Mouse (Mus musculus) heart, adult 8-10 months (tissue): ENCODE measurements around the gene Pidd1. TPM values are rescaled to one million over a fixed set of nuclear protein-coding genes. Genes with fewer than 3 reads are reported as not detected.
A peak's percentile ranks its signal among the peaks of the same experiment; 100 is the strongest.
"Not testable (repeated sequence)": the region's sequence is repeated elsewhere in the genome, so short reads cannot be mapped to it uniquely, and the experiment has no call there.

ENCODE experiments used
- DNase-seq: peaks from one replicate; pipeline ENCODE4 v3.0.0; 2022; ENCODE audit warnings: low spot score
- total RNA-seq, 4 experiments: library from RNA; stranded (reverse); gene quantifications; 2 replicates each; pipeline ENCODE4 v1.2.4; 2022

Pidd1 gene
- total RNA-seq, 4 experiments from 2014 or later: 0.32 to 0.62 (median 0.44) TPM

DNA sequence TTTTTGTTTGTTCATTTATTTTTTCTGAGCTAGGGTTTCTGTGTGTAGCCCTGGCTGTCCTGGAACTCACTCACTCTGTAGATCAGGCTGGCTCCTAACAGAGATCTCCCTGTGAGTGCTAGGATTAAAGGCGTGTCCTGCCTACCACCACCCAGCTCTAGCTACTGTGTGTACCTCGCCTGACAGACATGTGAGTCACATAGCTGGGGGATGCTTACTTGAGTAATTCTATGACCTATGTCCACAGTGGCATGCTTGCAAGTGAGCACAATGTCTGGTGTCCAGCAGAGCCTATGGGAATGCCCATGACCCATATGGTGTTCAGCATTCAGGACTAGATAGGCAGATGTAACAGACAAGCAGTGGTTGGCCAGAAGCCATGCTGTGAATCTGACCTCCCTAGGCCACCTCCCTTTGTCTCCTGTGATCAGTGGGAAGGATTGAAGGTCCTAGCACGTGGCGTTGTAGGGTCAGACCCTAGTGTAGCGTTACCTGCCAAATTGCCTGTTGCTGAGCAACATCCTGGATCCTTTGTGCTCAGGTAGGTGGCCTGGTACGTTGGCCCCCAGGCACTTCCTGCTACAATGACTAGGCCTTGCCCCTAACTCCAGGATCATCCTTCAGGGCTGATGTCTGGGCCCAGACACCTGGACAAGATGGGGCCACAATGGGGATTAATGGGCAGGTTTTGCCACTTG is 27.5 kb downstream of the Pidd1 start:
- DNase-seq: no peak

- DNase-seq: peak; percentile 98
Measured at GRCm38 (mm10) chr7:141413809-141414584, 29.8 kb downstream of the Pidd1 start, which contains the start of gene Gatd1. Gene Gatd1, minus strand, starts transcription at chr7:141414136.

DNA sequence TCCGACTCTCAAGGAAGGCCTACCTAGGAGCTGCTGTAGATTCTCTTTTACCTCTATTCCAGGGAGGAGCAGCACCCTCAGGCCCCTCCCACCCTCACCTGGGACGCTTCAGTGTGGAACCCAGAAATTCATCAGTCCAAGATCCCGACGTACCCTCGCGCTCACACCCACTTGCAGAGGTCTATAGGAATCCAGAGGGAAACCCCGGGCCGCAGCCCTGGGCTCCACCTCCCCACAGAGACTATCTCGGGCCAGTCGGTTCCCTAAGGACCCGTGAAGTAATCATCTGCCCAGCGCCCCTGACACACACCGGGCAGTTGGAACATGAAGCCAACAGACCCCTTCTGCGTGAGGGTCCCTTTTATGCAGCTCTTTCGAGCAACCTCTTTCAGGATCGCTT is 30.5 kb downstream of the Pidd1 start:
- DNase-seq: no peak

- no peak for DNase-seq
Measured at GRCm38 (mm10) chr7:141411667-141412066, 32.2 kb downstream of the Pidd1 start.

DNA sequence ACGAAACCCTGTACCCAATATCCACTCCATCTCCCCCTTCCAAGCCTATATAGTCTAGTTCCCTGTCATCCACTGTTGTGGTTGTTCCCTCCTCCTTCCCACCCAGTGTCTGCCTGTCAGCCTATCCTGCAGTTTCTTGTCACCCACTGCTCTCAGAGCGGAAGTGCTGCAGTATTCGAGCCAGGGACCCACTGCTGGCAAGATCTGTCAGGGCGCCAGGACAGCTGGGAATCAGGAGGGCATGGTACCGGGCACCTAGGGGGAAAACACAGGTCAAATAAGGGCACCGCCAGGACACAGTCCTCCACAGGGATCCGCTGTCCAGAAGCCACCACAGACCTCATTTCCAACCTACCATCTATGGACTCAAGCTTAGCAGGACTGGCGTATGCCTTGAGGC is 33.2 kb downstream of the Pidd1 start:
- no peak for DNase-seq

- peak; percentile 88 for DNase-seq
Measured at GRCm38 (mm10) chr7:141408833-141409232, 35.0 kb downstream of the Pidd1 start.

GRCm38 (mm10) chr7:141407670-141408069 is 36.2 kb downstream of the Pidd1 start:
- not testable (repeated sequence) for DNase-seq

- no peak for DNase-seq
Measured at GRCm38 (mm10) chr7:141405466-141405865, 38.4 kb downstream of the Pidd1 start.

GRCm38 (mm10) chr7:141403305-141403704 is 40.5 kb downstream of the Pidd1 start:
- DNase-seq: peak; percentile 21

DNA sequence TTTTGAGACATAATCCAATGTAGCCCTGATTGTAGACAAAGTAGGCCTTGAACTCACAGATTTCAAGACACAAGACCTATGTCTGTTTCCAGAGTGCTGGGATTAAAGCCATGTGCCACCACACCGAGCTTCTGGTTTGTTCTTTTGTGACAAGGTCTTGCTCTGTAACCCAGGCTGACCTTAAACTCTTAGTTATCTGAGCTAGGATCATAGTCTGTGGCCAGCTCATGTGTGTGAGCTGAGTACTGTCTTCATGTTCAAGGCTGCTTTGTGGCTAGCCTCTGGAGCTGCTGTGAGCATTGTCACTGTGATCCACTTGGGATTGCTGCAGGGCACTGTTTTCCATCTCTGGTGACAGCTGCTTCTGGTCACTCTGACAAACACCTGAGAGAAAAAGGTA is 48.5 kb downstream of the Pidd1 start:
- no peak for DNase-seq

- DNase-seq: no peak
Measured at GRCm38 (mm10) chr7:141394771-141395170, 49.1 kb downstream of the Pidd1 start.

DNA sequence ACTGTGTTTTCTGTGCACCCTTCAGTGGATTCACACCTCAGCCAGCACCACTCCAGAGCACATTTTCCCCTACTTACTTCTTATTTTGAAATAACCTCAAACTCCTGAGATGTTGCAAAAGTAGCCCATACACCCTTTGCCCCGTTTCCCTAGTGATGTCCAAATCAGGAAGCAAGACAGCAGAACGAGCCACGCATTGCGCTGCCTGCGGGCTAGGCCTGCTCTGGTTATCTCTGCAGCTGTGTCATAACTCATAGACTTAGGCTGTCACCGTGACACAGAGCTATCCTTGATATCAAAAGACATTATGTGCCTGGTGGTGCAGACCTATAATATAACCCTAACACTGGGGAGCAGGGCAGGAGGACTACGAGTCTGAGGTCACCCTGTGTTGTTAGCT is 49.7 kb downstream of the Pidd1 start:
- no peak for DNase-seq

GRCm38 (mm10) chr7:141392552-141393222 is 51.1 kb downstream of the Pidd1 start:
- no peak for DNase-seq

DNA sequence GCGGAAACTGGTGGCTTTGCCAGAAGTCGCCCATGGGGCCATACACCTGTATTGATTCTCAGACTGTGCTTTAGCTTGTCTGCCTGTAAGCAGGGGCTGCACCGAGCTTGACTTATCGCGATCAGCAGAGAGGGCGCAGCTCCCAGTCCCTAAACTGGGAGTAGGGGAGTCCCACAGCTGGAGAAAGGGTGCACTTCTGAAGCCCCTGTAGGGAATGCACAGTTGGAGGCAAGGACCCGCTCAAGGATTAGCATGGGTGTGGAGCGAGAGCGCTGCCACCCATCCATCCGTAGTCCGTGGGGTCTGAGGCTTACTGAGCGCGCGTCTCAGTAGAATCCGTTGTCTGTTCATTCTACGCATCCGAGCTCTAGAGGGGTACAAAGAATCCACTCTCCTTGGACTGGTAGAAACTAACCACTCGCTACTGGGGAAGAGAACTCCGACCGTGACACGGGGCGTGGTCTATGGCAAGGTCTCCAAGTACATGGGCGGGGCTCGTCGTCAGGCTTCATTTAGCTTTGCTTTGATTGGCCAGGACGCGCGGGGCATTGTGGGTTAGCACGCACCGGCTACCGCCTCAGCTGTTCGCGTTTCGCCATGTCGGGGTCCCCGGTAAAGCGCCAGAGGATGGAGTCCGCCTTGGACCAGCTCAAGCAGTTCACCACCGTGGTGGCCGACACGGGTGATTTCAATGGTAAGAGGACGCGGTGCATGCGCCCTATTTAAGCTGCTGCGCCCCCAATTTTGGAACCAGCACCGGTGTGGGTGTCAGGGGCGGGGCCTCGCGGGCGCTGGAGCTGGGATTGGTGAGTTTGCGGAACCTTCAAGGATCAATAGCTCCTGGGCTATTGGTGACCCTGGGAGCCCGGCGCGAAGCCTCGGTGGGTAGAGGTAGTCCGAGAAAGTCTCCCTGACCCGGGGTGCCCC is 51.9 kb downstream of the Pidd1 start, which contains the start of gene Taldo1:
Gene Taldo1, plus strand, starts transcription at position 575 of the 927 bp plus-strand sequence.
- peak; percentile 98 for DNase-seq

- DNase-seq: no peak
Measured at GRCm38 (mm10) chr7:141390326-141391259, 53.2 kb downstream of the Pidd1 start.

- no peak for DNase-seq
Measured at GRCm38 (mm10) chr7:141388487-141389109, 55.2 kb downstream of the Pidd1 start.
